Mouse (Mus musculus) ovary, postnatal 36 days (tissue): Measurements from ENCODE around the gene Capn8.

Source experiments
- DNase-seq: peaks from one replicate; pipeline ENCODE4 v3.0.0; 2022; ENCODE audit warnings: low spot score, mixed read lengths

Capn8 gene

GRCm38 (mm10) chr1:182564408-182565120 is at the start of gene Capn8:
Capn8 (plus strand) TSS chr1:182565007.
- no peak for DNase-seq

GRCm38 (mm10) chr1:182516758-182517676 is 47.8 kb upstream of the Capn8 start, which contains the start of gene Capn2:
Capn2 (minus strand) TSS chr1:182517608.
- peak; percentile 88 for DNase-seq

- DNase-seq = no peak
These were observed 47.2 kb upstream of the Capn8 start for GRCm38 (mm10) chr1:182517677-182518011.

- DNase-seq = no peak
These were observed 46.6 kb upstream of the Capn8 start for GRCm38 (mm10) chr1:182518143-182518680.

- no peak for DNase-seq
These were observed 46.0 kb upstream of the Capn8 start for GRCm38 (mm10) chr1:182518811-182519210.

- no peak for DNase-seq
These were observed 45.5 kb upstream of the Capn8 start for GRCm38 (mm10) chr1:182519341-182519740.

GRCm38 (mm10) chr1:182520091-182520937 is 44.5 kb upstream of the Capn8 start:
- DNase-seq = peak; percentile 52

- DNase-seq = no peak
These were observed 43.8 kb upstream of the Capn8 start for GRCm38 (mm10) chr1:182520938-182521500.

GRCm38 (mm10) chr1:182522961-182523360 is 41.8 kb upstream of the Capn8 start:
- no peak for DNase-seq

GRCm38 (mm10) chr1:182523692-182524091 is 41.1 kb upstream of the Capn8 start:
- no peak for DNase-seq

GRCm38 (mm10) chr1:182525601-182526000 is 39.2 kb upstream of the Capn8 start:
- no peak for DNase-seq

GRCm38 (mm10) chr1:182527261-182527766 is 37.5 kb upstream of the Capn8 start:
- no peak for DNase-seq

- peak; percentile 38 for DNase-seq
These were observed 36.6 kb upstream of the Capn8 start for GRCm38 (mm10) chr1:182527921-182528858.

- DNase-seq = no peak
These were observed 31.2 kb upstream of the Capn8 start for GRCm38 (mm10) chr1:182533583-182533982.

- DNase-seq = no peak
These were observed 29.7 kb upstream of the Capn8 start for GRCm38 (mm10) chr1:182535080-182535481.

- peak; percentile 53 for DNase-seq
These were observed 25.5 kb upstream of the Capn8 start for GRCm38 (mm10) chr1:182539023-182539940.

- DNase-seq = no peak
These were observed 22.7 kb upstream of the Capn8 start for GRCm38 (mm10) chr1:182542110-182542509.

- no peak for DNase-seq
These were observed 21.7 kb upstream of the Capn8 start for GRCm38 (mm10) chr1:182543136-182543535.

- DNase-seq = no peak
These were observed 20.9 kb upstream of the Capn8 start for GRCm38 (mm10) chr1:182543906-182544305.
